Mouse (Mus musculus): ENCODE measurements around the gene Wwc2.

DNA sequence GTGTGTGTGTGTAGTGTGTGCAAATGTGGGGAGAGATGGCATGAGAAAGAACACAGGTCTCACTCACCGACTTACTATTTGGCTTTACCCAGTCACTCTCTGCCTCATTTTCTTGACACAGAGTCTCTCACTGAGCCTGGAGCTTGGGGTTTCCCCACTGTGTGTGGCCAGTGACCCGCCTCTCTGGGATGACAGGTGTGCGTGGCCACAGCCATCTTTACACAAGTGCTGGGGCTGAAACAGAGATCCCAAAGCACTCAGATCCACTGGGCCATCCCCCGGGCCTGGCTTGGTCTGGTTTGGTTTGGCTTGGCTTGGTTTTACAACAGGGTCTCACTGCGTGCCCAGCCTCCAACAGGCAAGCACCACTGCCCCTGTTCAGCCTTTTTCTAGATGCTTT is 55.3 kb downstream of the Wwc2 start:
- TF ChIP-seq CTCF (IDR thresholded peaks at IDR 0.05; ENCODE audit: borderline replicate concordance, insufficient read depth, low read length) (no peak), POLR2A (IDR thresholded peaks at IDR 0.05; ENCODE audit: low read depth, low read length) (no peak)
